Mouse (Mus musculus) brain, embryonic 18.5 days (tissue): ENCODE measurements around the gene Aldh4a1.
A peak's percentile ranks its signal among the peaks of the same experiment; 100 is the strongest.

Experiments used
- DNase-seq: peaks from one replicate; pipeline ENCODE4 v3.0.0-alpha.2; 2012; ENCODE audit warnings: low read depth, low spot score

Gene Aldh4a1

DNA sequence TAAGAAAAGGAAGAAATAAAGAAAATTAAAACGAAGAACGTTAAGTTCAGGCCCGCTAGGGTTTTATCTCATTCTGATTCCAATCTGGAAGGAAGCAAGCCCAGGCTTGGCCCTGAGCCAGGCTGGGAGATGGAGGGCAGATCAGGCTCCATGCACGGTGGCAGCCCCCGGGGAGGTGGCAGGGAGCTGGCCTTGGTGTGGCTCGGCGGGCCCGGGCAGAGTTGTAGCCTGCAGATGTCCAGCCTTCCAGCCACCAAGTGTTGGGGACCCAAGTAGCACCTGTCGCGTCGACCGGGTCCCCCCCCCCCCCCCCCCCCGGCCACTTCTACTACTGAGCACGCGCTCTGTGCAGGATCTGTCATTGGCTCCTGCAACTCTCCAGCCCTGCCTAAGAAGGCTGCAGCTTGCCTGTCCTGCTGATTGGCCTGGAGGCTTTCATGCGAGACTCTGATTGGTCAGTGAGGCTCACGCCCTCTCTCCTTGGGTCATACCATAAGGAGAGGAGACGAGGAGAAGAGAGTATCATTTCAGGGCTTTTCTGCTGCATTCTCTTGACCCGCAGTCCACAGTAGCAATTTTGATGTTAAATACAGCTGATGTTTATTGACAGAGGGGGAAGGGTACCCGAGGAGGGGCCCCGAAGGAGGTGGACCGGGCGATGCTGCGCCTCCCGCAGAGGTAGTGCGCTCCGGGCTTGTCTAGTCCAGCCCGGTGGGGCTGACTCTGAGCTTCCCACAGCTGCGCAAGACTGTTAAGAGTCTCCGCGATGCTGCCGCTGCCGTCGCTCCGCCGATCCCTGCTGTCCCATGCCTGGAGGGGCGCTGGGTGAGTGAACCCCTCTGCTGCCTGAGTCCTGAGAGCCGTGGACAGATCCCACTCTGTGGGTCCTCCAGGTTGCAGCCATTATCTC lies at the start of gene Aldh4a1:
Aldh4a1 (plus strand) TSS at position 494 of the 910 bp plus-strand sequence.
- peak; percentile 97 for DNase-seq

DNA sequence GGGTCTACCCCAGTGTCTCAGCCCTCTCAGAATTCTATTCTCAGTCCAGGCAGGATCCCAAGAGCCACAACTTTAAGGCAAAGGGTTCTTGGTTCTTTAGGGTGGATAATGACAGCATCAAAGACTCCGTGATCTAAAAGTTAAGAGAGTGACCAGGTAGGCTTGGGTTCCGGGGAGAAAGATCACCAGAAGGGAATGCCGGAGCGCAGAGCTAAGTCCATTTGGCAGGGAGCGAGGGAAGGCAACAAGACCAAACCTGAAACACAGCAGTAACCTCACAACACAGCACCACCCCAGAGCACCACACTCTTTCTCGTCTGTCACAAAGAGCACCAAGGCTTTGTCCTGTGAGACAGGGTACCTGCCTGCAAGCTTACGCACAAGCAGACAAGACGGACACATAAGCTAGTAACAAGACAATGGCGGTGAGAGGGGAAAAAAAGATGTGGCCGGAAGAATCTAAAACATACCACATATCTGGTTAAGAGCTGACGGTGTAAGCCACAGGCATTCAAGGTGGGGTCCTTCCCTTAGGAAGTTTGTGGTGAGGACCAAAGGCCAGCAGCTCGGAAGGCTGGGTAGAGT lies 49.6 kb upstream of the Aldh4a1 start:
- no peak for DNase-seq

DNA sequence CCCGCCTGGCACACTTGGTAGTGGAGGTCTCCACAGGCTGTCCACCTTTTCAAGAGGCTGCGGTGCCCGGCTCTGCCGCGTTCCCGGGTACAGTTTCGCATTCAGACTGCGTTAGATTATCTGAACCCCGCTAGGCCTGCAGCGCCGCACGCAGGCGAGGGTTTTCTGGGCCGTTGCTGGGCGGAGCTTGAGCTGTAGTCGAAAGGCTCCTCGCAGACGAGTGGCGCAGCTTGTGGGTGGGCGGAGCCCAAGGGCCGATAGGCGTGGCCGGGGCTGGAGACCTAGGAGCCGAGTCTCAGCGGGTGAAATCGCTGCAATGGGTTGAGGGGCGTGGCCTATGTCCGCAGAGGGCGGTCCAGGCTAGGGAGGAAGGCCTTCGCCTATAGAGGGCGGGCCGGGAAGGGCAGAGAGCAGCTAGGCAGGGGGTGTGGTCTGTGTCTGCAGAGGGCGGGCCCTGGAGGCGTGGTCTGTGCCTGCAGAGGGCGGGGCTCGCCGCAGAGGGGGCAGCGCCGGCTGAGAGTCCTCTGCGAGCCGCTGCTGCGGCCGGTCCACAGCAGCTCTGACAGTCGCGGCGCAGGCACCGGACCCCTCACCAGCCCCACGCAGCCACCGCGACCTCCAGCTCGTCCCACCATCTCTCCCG lies 48.4 kb upstream of the Aldh4a1 start:
- peak; percentile 92 for DNase-seq

DNA sequence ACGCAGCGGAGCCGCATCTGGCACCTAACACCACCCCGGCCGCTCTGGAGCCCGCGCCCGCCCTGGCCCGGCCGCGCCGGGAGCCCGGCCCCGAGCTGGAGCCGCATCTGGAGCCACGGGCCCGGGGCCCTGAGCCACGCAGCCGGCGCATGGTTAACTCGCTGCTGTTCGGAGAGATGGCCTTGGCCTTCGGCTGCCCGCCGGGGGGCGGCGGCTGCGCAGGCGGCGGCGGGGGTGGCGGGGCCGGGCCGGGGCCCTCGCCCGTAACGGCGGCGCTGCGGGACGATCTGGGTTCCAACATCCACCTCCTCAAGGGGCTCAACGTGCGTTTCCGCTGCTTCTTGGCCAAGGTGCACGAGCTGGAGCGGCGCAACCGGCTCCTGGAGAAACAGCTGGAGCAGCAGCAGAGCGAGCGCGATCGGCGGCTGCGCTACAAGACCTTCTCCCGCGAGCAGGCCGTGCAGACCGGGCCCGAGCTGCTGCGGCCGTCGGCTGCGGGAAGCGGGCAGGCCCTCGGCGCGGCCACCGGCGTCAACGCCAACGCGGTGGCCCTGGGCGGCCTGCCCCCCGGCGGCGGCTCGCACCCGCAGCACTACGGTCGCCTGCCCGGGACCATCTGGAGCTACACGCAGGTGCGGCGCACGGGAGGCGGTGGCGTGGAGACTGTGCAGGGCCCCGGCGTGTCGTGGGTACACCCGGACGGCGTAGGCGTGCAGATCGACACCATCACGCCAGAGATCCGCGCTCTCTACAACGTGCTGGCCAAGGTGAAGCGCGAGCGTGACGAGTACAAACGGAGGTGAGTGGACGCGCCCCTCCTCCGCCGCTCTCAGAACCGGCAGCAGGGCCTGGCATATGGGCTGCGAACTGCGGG lies 47.6 kb upstream of the Aldh4a1 start:
- DNase-seq = no peak

DNA sequence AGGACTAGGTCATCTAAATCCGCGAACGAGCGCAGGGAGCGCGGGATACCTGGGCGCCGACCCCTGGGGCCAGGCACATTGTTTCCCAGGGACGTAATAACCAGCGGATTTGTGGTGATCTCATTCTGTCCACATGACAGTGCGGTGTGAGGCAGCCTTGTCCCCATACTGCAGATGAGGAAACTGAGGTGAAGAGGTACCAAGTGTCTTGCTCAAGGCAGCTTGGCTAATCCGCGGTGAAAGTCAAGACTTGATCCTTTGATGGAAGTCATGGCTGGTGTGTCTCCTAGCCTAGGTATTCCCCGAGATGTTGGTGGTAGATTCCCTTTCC lies 47.0 kb upstream of the Aldh4a1 start:
- DNase-seq = no peak

DNA sequence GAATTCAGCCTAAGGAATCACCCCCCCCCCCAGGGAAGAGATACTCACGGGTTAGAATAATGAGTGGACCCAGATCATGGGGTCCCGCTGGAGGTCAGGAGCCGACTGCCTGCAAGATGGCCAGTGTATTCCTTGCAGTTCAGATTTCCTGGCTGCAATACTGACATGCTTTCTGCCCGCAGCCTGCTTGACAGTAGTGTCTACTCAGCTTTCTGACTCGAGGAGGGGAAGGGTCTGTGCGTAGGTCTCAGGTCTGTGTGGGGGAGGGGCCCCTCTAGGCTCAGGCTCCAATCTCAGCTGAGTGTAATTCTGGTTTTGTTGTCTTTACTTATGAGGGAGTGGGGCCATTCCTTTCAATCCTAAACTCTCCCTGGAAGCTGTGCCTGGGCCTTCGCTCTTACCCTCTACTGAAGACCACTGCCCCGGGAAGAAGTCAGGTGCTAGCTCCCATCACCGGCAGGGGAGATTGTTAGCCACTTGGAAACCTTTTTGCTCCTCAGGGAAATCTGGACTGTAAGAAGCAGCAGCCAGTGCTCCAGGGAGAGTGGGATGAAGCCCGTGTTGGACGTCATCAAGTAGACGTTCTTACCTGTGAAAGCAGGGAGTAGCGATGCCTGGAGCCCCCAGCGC lies 46.3 kb upstream of the Aldh4a1 start:
- DNase-seq = no peak

DNA sequence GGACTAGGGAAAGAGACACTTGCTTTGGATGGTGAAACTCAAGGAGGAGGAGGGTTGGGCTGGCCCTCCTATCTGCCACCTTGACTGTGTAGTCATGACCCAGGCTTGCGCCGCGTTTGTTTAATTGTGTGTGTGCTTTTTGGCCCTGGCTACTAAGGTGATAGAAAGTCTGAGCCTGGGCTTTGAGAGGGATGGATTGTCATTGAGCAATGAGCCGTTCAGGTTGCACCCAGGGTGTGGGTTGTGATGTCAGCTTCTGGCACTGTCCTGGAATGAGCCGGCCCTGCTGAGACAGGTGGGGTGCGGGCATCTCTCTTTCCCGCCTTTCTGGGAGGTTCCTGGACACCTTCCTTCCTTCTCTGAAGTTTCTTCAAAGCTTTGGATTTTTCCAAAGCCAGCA lies 45.7 kb upstream of the Aldh4a1 start:
- no peak for DNase-seq

DNA sequence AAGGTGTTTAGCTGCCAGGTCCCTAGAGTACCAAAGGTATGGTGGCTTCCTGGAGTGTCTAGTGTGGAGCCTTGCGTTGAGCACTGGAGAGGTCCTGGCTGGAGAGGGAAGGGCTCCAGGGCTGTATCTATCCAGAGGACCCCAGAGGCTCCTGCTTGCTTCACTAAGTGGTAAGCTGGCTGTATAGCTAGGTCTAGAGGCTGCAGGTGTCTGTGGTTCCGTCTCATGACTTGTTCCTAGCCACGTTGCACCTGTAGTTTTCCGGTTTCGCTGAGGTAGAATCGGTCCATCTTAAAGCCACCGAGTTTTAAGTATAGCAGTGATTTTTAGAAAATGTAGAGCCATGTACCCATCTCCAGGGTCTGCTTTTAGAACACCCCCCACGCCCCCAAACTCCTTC lies 44.3 kb upstream of the Aldh4a1 start:
- DNase-seq = no peak

DNA sequence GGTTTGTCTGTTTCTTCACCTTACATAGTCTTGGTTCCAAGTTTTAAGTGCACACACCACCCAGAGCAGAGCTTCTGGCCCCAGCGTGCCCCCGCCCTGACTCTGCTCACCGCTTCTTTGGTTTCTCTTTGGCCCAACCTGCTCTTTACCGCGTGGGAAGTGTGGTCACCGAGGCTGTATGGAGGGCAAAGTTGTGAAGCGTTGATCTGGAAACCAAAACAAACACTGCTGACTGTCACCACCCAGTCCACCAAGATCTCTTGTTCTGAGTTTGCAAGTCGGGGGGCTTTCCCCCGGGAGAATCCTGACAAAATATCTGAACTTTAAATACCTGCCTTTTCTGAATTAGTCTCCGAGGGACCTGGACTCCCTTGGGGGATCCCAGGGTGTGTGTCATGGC lies 43.7 kb upstream of the Aldh4a1 start:
- no peak for DNase-seq

DNA sequence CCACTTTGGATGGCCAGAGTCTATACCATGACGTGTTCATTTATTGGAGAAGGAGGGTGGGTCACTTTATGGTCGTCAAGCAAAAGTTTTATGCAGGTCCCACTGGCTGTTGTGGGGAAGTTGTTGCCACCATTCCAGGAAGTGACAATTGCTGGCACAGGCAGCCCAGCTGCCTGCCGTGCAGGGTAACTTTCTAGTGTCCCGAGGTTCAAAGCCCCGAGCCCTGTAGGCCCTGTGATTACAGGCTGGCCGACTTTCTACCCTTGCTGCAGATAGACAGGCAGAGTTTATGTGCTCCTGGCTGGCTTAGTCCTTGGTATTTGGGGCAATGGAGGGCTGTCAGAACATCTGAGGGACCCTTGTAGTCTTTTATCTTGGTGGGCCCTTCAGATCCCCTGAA lies 43.2 kb upstream of the Aldh4a1 start:
- no peak for DNase-seq

DNA sequence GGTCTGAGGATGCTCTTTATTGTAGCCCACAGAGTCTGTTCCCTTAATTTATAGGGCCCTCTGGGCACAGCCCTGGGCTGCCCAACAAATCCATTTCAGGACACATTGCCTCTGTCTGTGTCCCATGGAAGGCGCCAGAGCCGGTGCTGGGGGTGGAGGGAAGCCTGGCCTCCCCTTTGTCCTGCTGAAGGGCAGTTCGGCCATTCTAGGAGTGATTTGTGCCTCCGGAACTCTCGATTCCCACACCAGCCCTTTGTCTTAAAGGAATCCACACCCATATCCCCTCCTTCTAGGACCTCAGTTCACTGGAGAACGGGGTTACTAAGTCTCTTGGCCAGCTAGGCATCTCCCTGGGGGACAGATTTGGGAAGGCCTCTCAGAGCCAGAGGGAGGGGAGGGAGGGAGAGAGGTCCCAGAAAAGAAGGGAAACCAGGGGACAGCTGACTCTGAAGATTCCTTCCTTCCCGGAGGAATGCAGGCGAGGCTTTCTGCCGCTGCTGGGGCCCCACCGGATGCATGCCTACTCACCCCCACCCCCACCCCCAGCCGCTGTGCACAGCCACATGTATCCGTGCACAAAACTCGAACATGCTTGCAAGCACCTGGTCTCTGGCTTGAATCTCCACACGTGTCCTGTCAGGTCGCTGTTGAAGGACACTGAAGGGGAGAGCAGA lies 41.9 kb upstream of the Aldh4a1 start:
- DNase-seq = no peak

DNA sequence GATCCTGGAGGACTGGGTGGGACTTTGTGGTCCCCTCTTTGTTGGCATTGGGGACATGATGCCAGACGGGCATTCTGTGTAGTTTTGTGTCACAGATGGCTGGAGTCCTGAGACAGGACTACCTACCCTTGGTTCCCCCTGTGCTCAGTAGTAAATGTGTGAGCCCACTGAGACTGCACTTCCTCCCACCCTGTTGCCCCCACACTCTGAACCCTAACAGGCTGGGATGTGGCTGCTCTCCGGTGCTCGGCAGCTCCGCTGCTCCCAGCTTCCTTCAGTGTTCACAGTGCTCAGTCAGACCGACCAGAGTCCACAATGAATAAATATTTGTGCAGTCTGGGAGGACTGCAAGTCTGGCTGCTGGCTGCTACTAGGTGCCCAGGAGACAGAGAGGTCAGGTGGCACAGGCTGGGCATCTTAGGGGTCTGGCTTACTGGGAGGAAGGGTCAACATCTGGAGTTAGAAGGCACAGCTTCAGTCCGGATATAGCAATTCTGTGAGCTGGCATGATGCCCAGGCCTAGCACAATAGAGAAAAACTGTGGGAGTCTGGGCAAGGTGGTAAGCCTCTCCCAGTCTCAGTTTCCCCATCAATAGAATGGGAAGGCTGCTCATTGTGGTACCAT lies 41.1 kb upstream of the Aldh4a1 start:
- no peak for DNase-seq

DNA sequence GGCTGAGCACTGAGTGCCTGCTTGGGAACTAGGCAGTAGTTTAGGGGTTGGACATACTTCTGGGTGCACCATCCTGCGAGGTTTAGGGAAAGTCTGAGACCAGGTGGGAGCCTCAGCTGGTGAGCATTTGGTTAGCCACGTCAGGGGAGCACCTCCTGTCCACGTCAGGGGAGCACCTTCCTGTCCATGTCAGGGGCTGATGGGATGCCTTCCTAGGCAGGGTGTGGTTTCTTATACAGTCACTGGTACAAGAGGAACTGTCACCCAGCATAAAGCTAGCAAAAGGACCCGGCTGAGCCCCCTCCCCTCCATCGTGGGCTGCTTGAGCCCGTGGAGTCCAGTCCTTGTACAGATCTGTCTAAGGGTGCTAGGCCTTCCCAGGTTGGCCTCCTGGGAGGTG lies 40.3 kb upstream of the Aldh4a1 start:
- no peak for DNase-seq

DNA sequence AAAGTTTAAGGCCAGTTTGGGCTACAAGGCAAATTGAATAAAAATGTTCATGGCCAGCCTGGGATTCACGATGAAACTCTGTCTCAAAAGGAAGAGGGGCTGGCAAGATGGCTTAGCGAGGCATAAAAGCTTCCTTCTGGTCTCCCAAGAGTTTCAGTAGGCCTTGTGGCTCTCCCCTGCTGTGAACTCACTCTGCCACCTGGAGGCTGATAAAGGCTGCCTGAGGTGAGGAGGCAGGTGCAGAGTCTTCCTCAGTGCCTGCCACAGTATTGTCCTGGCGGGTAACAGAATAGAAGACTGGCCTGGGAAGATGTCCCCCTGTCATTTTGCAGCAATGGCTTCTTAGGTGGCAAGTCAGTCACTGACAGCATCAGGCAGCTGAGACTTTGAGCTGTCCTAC lies 39.8 kb upstream of the Aldh4a1 start:
- DNase-seq = no peak

DNA sequence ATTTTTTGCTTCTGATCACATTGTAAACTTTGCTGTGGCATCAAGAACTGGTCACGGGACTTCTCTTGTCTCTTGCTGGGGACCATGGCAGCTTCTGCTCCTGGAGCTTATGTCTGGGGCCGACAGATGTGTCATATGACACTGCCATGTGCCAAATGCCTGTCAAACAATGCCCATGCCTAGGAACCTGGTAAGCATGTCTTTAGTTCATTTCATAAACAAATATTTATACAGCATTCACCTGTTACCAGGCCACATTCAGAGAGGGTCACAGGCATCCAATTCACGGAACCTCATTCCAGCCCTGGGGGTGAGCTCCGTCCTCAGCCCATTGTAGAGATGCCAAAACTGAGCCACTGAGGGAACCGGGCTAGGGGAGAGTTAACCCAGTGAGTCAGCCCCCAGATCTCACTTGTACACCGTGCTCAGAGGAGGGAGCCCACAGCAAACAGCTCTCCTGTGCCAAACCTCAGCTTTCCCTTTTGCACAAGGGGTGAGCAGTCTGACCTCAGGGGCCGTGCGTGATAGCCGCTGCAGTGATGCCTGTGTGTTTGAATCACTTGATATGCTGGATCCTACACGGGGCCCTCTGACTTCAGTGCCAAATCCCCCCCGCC lies 38.9 kb upstream of the Aldh4a1 start:
- no peak for DNase-seq

DNA sequence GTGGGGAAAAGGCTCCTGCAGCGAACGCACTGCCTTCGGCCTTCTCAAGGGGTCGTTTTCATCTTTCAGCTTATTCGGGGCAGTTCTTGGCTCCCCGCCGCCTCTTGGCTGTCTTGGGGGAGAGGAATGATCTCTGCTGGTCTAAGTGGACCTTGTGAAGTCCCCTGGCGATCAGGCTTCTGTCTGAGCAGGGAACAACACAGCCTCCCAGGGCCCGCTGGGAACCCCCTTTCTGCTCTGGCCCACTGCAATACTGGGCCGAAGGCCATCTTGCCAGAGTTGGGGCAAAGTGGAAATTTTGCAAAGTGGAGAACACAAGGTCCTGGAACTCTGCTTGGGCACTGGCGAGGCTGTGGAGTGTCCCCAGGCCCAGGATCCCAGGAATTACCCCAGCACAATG lies 38.0 kb upstream of the Aldh4a1 start:
- DNase-seq = no peak

DNA sequence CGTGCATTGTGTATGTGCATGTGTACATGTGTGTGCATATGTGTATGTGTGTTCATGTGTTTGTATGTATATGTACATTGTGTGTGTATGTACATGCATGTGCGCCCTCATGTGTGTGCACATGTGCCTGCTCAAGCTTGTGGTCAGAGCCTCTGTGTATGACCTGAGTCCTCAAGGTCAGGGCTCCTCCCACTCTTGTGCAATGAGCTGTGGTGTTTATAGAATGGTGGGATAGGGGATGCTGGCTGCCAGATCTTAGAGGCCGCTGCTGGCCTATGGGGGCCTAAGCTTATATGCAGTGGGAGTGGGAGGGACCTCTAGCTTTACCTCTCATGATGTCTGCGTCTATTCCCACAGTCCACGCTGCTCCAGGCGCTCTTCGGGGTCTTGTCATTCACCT lies 37.0 kb upstream of the Aldh4a1 start:
- DNase-seq = no peak

DNA sequence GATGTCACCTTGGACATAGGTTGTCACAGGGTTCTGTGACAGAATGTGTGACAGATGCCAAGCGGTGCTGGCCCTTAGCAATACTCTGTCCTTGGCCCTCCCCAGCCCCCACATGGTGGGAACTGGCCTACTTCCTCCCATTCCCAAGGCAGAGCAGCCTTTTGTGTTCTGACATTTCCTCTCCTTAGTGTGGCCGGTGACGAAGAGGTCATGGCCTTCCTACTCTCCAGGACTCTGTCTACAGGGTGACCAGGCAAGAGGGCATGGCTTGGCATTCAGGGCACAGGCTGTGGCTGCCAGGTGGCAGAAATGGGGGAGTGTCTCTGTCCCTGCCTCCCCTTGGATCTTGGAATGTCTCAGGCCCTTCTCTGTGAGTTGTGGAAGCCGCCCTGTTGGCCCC lies 35.3 kb upstream of the Aldh4a1 start:
- DNase-seq = no peak

DNA sequence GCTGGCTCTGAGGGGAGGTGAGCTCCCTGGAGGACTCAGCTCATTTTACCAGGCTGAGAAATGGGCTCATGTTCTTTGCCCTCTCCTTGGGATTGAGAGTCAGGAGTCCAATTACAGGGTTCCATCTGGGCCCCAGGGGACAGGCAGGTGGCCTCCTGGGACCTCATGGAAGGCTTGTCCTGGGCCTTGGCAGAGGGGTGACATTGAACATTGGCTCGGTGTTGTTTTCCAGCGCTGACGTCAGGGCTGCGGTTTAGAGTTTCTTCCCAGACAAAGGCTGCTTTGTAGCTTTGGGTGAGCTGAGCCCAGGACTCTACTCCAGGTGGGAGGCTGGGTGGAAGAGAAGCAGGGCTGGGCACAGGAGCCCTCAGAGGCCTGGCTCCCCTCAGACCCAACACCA lies 34.9 kb upstream of the Aldh4a1 start:
- no peak for DNase-seq
